Mouse (Mus musculus) brain, embryonic 14.5 days (tissue): ENCODE results near the gene Mdc1. TPM values are rescaled to one million over a fixed set of nuclear protein-coding genes. Genes with fewer than 3 reads are reported as not detected.
A peak's percentile ranks its signal among the peaks of the same experiment; 100 is the strongest.

ENCODE experiments used
- DNase-seq: peaks from one replicate; pipeline ENCODE4 v3.0.0-alpha.2; 2011; ENCODE audit warnings: low read depth
- CTCF ChIP-seq: fragments of 200-500 bp; IDR thresholded peaks from 2 replicates; pipeline ENCODE4 v1.5.1; 2012; ENCODE audit warnings: inconsistent platforms, mild to moderate bottlenecking, moderate library complexity, borderline replicate concordance; ENCODE audit not compliant: insufficient read depth, insufficient read length; ENCODE audit errors: extremely low read depth
- POLR2A ChIP-seq: fragments of 200-500 bp; IDR thresholded peaks from 2 replicates; pipeline ENCODE4 v1.6.1; 2012; ENCODE audit warnings: mild to moderate bottlenecking, inconsistent platforms, borderline replicate concordance; ENCODE audit not compliant: poor library complexity, insufficient read depth, insufficient read length, severe bottlenecking; ENCODE audit errors: extremely low read depth
- polyA plus RNA-seq: library from polyadenylated mRNA; depleted of rRNA; stranded (reverse); fragments of >200 nt; gene quantifications from 2 replicates; pipeline ENCODE4 v1.2.3, GENCODE M21; 2012; rRNA removed

Mdc1 gene
- polyA plus RNA-seq, 1 experiment = 23.7 TPM

GRCm38 (mm10) chr17:35903343-35903991 is 62.2 kb downstream of the Mdc1 start:
- TF ChIP-seq POLR2A = no peak
- TF ChIP-seq CTCF = no peak
- peak; percentile 23 for DNase-seq

GRCm38 (mm10) chr17:35903992-35904355 is 62.7 kb downstream of the Mdc1 start:
- TF ChIP-seq CTCF (no peak), POLR2A (no peak)
- DNase-seq = no peak

- DNase-seq = no peak
Measured at GRCm38 (mm10) chr17:35905587-35905986, 64.3 kb downstream of the Mdc1 start.

GRCm38 (mm10) chr17:35907609-35908008 is 66.3 kb downstream of the Mdc1 start:
- no peak for DNase-seq
- TF ChIP-seq POLR2A (no peak), CTCF (no peak)

More at GRCm38 (mm10) chr17:35905587-35905986, 64.3 kb downstream of the Mdc1 start:
- TF ChIP-seq POLR2A = no peak
- TF ChIP-seq CTCF = no peak

Other genes starting within 250 kb of the Mdc1 start
- gene Sfta2, start 240.0 kb upstream of the Mdc1 start, polyA plus RNA-seq = 0.29 TPM in 1 of 2 replicates, not detected in the other
- not detected in 2 replicates for gene Gm9573, start 214.9 kb upstream of the Mdc1 start, polyA plus RNA-seq
- 0.05 and 0.11 TPM in 2 replicates for gene Mucl3, start 197.8 kb upstream of the Mdc1 start, polyA plus RNA-seq
- gene Vars2, start 173.9 kb upstream of the Mdc1 start, polyA plus RNA-seq = 36.8 and 40.6 TPM in 2 replicates
- 28.8 and 40.8 TPM in 2 replicates for gene Gtf2h4, start 167.8 kb upstream of the Mdc1 start, polyA plus RNA-seq
- gene Ddr1, start 136.9 kb upstream of the Mdc1 start, polyA plus RNA-seq = 99.6 and 112 TPM in 2 replicates
- gene Ier3, start 19.8 kb upstream of the Mdc1 start, polyA plus RNA-seq = 4.8 and 5.1 TPM in 2 replicates
- 87.1 and 101 TPM in 2 replicates for gene Flot1, start 18.3 kb upstream of the Mdc1 start, polyA plus RNA-seq
- 3,347 and 3,555 TPM in 2 replicates for gene Tubb5, start 3.2 kb upstream of the Mdc1 start, polyA plus RNA-seq
- gene Nrm, start 19.8 kb downstream of the Mdc1 start, polyA plus RNA-seq = 26.9 and 38.3 TPM in 2 replicates
- gene Ppp1r18, start 24.1 kb downstream of the Mdc1 start, polyA plus RNA-seq = 46.9 and 48.9 TPM in 2 replicates
- 66.0 and 71.9 TPM in 2 replicates for gene Dhx16, start 38.3 kb downstream of the Mdc1 start, polyA plus RNA-seq
- gene 2310061I04Rik, start 55.9 kb downstream of the Mdc1 start, polyA plus RNA-seq = 83.5 and 92.4 TPM in 2 replicates
- 638 and 656 TPM in 2 replicates for gene Atat1, start 68.6 kb downstream of the Mdc1 start, polyA plus RNA-seq
- gene Mrps18b, start 74.9 kb downstream of the Mdc1 start, polyA plus RNA-seq = 43.9 and 51.4 TPM in 2 replicates
- gene Ppp1r10, start 74.9 kb downstream of the Mdc1 start, polyA plus RNA-seq = 52.8 and 60.8 TPM in 2 replicates
- 78.3 and 89.3 TPM in 2 replicates for gene Abcf1, start 128.2 kb downstream of the Mdc1 start, polyA plus RNA-seq
- 31.2 and 52.4 TPM in 2 replicates for gene Gnl1, start 138.3 kb downstream of the Mdc1 start, polyA plus RNA-seq
- gene Prr3, start 138.7 kb downstream of the Mdc1 start, polyA plus RNA-seq = 72.1 and 81.6 TPM in 2 replicates
- 0.08 and 0.19 TPM in 2 replicates for gene H2-T24, start 179.0 kb downstream of the Mdc1 start, polyA plus RNA-seq
- 5.4 and 9.9 TPM in 2 replicates for gene H2-T23, start 191.3 kb downstream of the Mdc1 start, polyA plus RNA-seq
- 6.5 and 8.0 TPM in 2 replicates for gene H2-T22, start 201.2 kb downstream of the Mdc1 start, polyA plus RNA-seq
- not detected in 2 replicates for gene Gm6034, start 201.4 kb downstream of the Mdc1 start, polyA plus RNA-seq
- gene Gm11127, start 216.9 kb downstream of the Mdc1 start, polyA plus RNA-seq = 0.06 TPM in 1 of 2 replicates, not detected in the other